Mouse (Mus musculus): ENCODE measurements around the gene Coro2a. TPM values are rescaled to one million over a fixed set of nuclear protein-coding genes. Genes with fewer than 3 reads are reported as not detected.

The Coro2a gene
- total RNA-seq, 1 experiment = 2.5 TPM

GRCm38 (mm10) chr4:46535840-46536361, 66.1 kb downstream of the Coro2a start, which contains the start of gene Trim14:
TSS of gene Trim14 (minus strand) at chr4:46536141.
- TF ChIP-seq ZC3H11A (IDR thresholded peaks at IDR 0.05; ENCODE audit: borderline replicate concordance, low read depth, low read length) (no peak), MAFK (IDR thresholded peaks at IDR 0.05; ENCODE audit: insufficient read depth, low read depth, low read length) (no peak), CHD2 (IDR thresholded peaks at IDR 0.05; ENCODE audit: low read depth, low read length) (no peak), HCFC1 (IDR thresholded peaks at IDR 0.05; ENCODE audit: borderline replicate concordance, insufficient read depth, low read length) (no peak), ZNF384 (IDR thresholded peaks at IDR 0.05; ENCODE audit: low read depth, low read length) (no peak)
- peak within 1 kb of the TSS; percentile 23 for H3K9ac ChIP-seq (ENCODE audit: insufficient read depth, low read depth, low read length, poor library complexity, severe bottlenecking)
- H3K27ac ChIP-seq (ENCODE audit: insufficient read depth, low read depth, low read length, poor library complexity, severe bottlenecking) = no peak within 1 kb of the TSS
- peak within 1 kb of the TSS; percentile 63 to 73 for H3K4me3 ChIP-seq (ENCODE audit: insufficient read depth in 1 of 2, low read depth in 1 of 2, low read length in 2 of 2, poor library complexity in 1 of 2, severe bottlenecking in 1 of 2)
- peaks cover 0 to 11% of the 10 kb centered on the region in 2 experiments; a peak in 2 of 4 replicates for H3K4me1 ChIP-seq (ENCODE audit: control insufficient read depth in 2 of 2, insufficient read depth in 2 of 2, low read length in 2 of 2, poor library complexity in 1 of 2)
- no peaks in the 10 kb centered on the region for H3K36me3 ChIP-seq (ENCODE audit: control insufficient read depth, insufficient read depth, low read length, poor library complexity, severe bottlenecking)
- DNase-seq (ENCODE audit: low read depth, low spot score) = peak; percentile 62
- H3K9me3 ChIP-seq (ENCODE audit: control insufficient read depth, insufficient read depth, low read depth, low read length) = no peaks in the 10 kb centered on the region
- in situ Hi-C loops (cut with MboI; ENCODE audit: low sequenced_read_pairs in 2 of 2, unreplicated experiment in 2 of 2) = no loop called here

GRCm38 (mm10) chr4:46535094-46535830, 66.7 kb downstream of the Coro2a start:
- H3K9ac ChIP-seq (ENCODE audit: insufficient read depth, low read depth, low read length, poor library complexity, severe bottlenecking) = peak overlapping the region; percentile 23; the same call in 1 of the 2 replicates

GRCm38 (mm10) chr4:46533934-46534720, 67.9 kb downstream of the Coro2a start:
- H3K4me3 ChIP-seq (ENCODE audit: insufficient read depth in 1 of 2, low read depth in 1 of 2, low read length in 2 of 2, poor library complexity in 1 of 2, severe bottlenecking in 1 of 2) = peak overlapping the region; percentile 26 to 33; a peak in 2 of 4 replicates
- no peak for DNase-seq (ENCODE audit: low read depth, low spot score)

More at GRCm38 (mm10) chr4:46535094-46535830, 66.7 kb downstream of the Coro2a start:
- Histone ChIP-seq H3K4me3 (ENCODE audit: insufficient read depth in 1 of 2, low read depth in 1 of 2, low read length in 2 of 2, poor library complexity in 1 of 2, severe bottlenecking in 1 of 2) (peak overlapping the region; percentile 63 to 73), H3K4me1 (ENCODE audit: control insufficient read depth in 2 of 2, insufficient read depth in 2 of 2, low read length in 2 of 2, poor library complexity in 1 of 2) (peaks cover 0 to 11% of the 10 kb centered on the region in 2 experiments; a peak in 2 of 4 replicates), H3K27ac (ENCODE audit: insufficient read depth, low read depth, low read length, poor library complexity, severe bottlenecking) (no peak overlapping the region), H3K9me3 (ENCODE audit: control insufficient read depth, insufficient read depth, low read depth, low read length) (no peaks in the 10 kb centered on the region), H3K36me3 (ENCODE audit: control insufficient read depth, insufficient read depth, low read length, poor library complexity, severe bottlenecking) (no peaks in the 10 kb centered on the region)
- in situ Hi-C loops (cut with MboI; ENCODE audit: low sequenced_read_pairs in 2 of 2, unreplicated experiment in 2 of 2) = no loop called here
- DNase-seq (ENCODE audit: low read depth, low spot score) = no peak
- no peak for TF ChIP-seq HCFC1 (IDR thresholded peaks at IDR 0.05; ENCODE audit: borderline replicate concordance, insufficient read depth, low read length)
- TF ChIP-seq ZNF384 (IDR thresholded peaks at IDR 0.05; ENCODE audit: low read depth, low read length) = no peak
- TF ChIP-seq CHD2 (IDR thresholded peaks at IDR 0.05; ENCODE audit: low read depth, low read length) = no peak
- no peak for TF ChIP-seq ZC3H11A (IDR thresholded peaks at IDR 0.05; ENCODE audit: borderline replicate concordance, low read depth, low read length)
- no peak for TF ChIP-seq MAFK (IDR thresholded peaks at IDR 0.05; ENCODE audit: insufficient read depth, low read depth, low read length)

DNA sequence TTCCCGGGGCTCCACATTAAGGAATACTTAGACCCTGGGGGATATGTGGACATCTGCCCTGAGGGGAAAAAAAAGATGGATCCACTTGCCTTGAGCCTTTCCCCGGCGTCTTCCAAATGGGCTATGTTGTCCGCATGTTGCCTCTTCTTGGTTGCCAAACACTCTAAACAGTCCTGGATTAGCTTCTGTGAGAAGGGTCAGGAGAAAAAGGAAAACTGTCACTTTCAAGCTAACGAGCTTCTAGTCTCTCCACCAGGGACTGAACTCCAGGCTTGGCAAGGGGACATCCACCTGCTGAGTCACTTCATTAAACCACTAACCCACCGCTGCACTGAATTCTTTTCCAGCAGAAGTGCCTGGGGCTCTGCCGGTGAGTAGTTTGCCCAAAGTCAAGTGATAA, 69.1 kb downstream of the Coro2a start:
- TF ChIP-seq MAFK (IDR thresholded peaks at IDR 0.05; ENCODE audit: insufficient read depth, low read depth, low read length) = no peak
- TF ChIP-seq ZC3H11A (IDR thresholded peaks at IDR 0.05; ENCODE audit: borderline replicate concordance, low read depth, low read length) = no peak
- TF ChIP-seq HCFC1 (IDR thresholded peaks at IDR 0.05; ENCODE audit: borderline replicate concordance, insufficient read depth, low read length) = no peak
- no peak for TF ChIP-seq CHD2 (IDR thresholded peaks at IDR 0.05; ENCODE audit: low read depth, low read length)
- no peak for TF ChIP-seq ZNF384 (IDR thresholded peaks at IDR 0.05; ENCODE audit: low read depth, low read length)
- no peaks in the 10 kb centered on the region for H3K36me3 ChIP-seq (ENCODE audit: control insufficient read depth, insufficient read depth, low read length, poor library complexity, severe bottlenecking)
- no peak overlapping the region for H3K4me3 ChIP-seq (ENCODE audit: insufficient read depth in 1 of 2, low read depth in 1 of 2, low read length in 2 of 2, poor library complexity in 1 of 2, severe bottlenecking in 1 of 2)
- no peak for DNase-seq (ENCODE audit: low read depth, low spot score)
- H3K9ac ChIP-seq (ENCODE audit: insufficient read depth, low read depth, low read length, poor library complexity, severe bottlenecking) = no peak overlapping the region
- in situ Hi-C loops (cut with MboI; ENCODE audit: low sequenced_read_pairs in 2 of 2, unreplicated experiment in 2 of 2) = no loop called here
- peaks cover 0 to 11% of the 10 kb centered on the region in 2 experiments; a peak in 2 of 4 replicates for H3K4me1 ChIP-seq (ENCODE audit: control insufficient read depth in 2 of 2, insufficient read depth in 2 of 2, low read length in 2 of 2, poor library complexity in 1 of 2)
- no peaks in the 10 kb centered on the region for H3K9me3 ChIP-seq (ENCODE audit: control insufficient read depth, insufficient read depth, low read depth, low read length)
- H3K27ac ChIP-seq (ENCODE audit: insufficient read depth, low read depth, low read length, poor library complexity, severe bottlenecking) = no peak overlapping the region

More at GRCm38 (mm10) chr4:46533934-46534720, 67.9 kb downstream of the Coro2a start:
- peaks cover 0 to 11% of the 10 kb centered on the region in 2 experiments; a peak in 2 of 4 replicates for H3K4me1 ChIP-seq (ENCODE audit: control insufficient read depth in 2 of 2, insufficient read depth in 2 of 2, low read length in 2 of 2, poor library complexity in 1 of 2)
- H3K9me3 ChIP-seq (ENCODE audit: control insufficient read depth, insufficient read depth, low read depth, low read length) = no peaks in the 10 kb centered on the region
- no peak overlapping the region for H3K27ac ChIP-seq (ENCODE audit: insufficient read depth, low read depth, low read length, poor library complexity, severe bottlenecking)
- no peak overlapping the region for H3K9ac ChIP-seq (ENCODE audit: insufficient read depth, low read depth, low read length, poor library complexity, severe bottlenecking)
- in situ Hi-C loops (cut with MboI; ENCODE audit: low sequenced_read_pairs in 2 of 2, unreplicated experiment in 2 of 2) = no loop called here
- TF ChIP-seq ZNF384 (IDR thresholded peaks at IDR 0.05; ENCODE audit: low read depth, low read length) = no peak
- no peak for TF ChIP-seq CHD2 (IDR thresholded peaks at IDR 0.05; ENCODE audit: low read depth, low read length)
- TF ChIP-seq MAFK (IDR thresholded peaks at IDR 0.05; ENCODE audit: insufficient read depth, low read depth, low read length) = no peak
- TF ChIP-seq HCFC1 (IDR thresholded peaks at IDR 0.05; ENCODE audit: borderline replicate concordance, insufficient read depth, low read length) = no peak
- TF ChIP-seq ZC3H11A (IDR thresholded peaks at IDR 0.05; ENCODE audit: borderline replicate concordance, low read depth, low read length) = no peak
- no peaks in the 10 kb centered on the region for H3K36me3 ChIP-seq (ENCODE audit: control insufficient read depth, insufficient read depth, low read length, poor library complexity, severe bottlenecking)

All from ES-E14 (cell line).